Mouse (Mus musculus): ENCODE data around the gene Cerk. TPM values are rescaled to one million over a fixed set of nuclear protein-coding genes. Genes with fewer than 3 reads are reported as not detected.
A peak's percentile ranks its signal among the peaks of the same experiment; 100 is the strongest.
"Not testable (repeated sequence)": the region's sequence is repeated elsewhere in the genome, so short reads cannot be mapped to it uniquely, and the experiment has no call there.

The Cerk gene
- polyA plus RNA-seq, 1 experiment from 2014 or later = 9.4 TPM

- Histone ChIP-seq H3K4me1 (replicated peaks; ENCODE audit: insufficient read depth, low read length) (peaks cover 7% of the 10 kb centered on the region), H3K27ac (peak within 1 kb of the TSS; percentile 92), H3K9ac (ENCODE audit: low read depth, low read length) (peak within 1 kb of the TSS; percentile 84), H3K27me3 (ENCODE audit: insufficient read depth, low read length) (no peaks in the 10 kb centered on the region), H3K9me3 (replicated peaks; ENCODE audit: low read length) (no peaks in the 10 kb centered on the region), H3K36me3 (ENCODE audit: insufficient read depth, low read length) (no peaks in the 10 kb centered on the region), H3K4me3 (replicated peaks; ENCODE audit: low read depth, low read length) (peak within 1 kb of the TSS; percentile 85), H3K4me2 (ENCODE audit: low read length) (peak within 1 kb of the TSS; percentile 86)
- ATAC-seq (replicated peaks; ENCODE audit: low FRiP score, low read depth) (peak; percentile 92), DNase-seq (ENCODE audit: low spot score) (peak; percentile 95)
- WGBS = under 1% methylated on average over 64 of the region's 64 CpGs
- no peak for TF ChIP-seq CTCF (IDR thresholded peaks at IDR 0.05; ENCODE audit: low read depth)
Measured at GRCm38 (mm10) chr15:86213753-86214548, 28.0 kb upstream of the Cerk start, which contains the start of gene Tbc1d22a. Tbc1d22a (plus strand) TSS chr15:86214459.

GRCm38 (mm10) chr15:86212193-86212592 is 26.3 kb upstream of the Cerk start:
- not testable (repeated sequence) for H3K9me3 ChIP-seq (replicated peaks; ENCODE audit: low read length); H3K36me3 ChIP-seq (ENCODE audit: insufficient read depth, low read length); H3K9ac ChIP-seq (ENCODE audit: low read depth, low read length); H3K27ac ChIP-seq; H3K4me1 ChIP-seq (replicated peaks; ENCODE audit: insufficient read depth, low read length); ATAC-seq (replicated peaks; ENCODE audit: low FRiP score, low read depth); H3K27me3 ChIP-seq (ENCODE audit: insufficient read depth, low read length); H3K4me3 ChIP-seq (replicated peaks; ENCODE audit: low read depth, low read length); DNase-seq (ENCODE audit: low spot score); H3K4me2 ChIP-seq (ENCODE audit: low read length)
- 91% methylated on average over 5 of the region's 5 CpGs for WGBS

- ATAC-seq (replicated peaks; ENCODE audit: low FRiP score, low read depth) = no peak
- H3K4me3 ChIP-seq (replicated peaks; ENCODE audit: low read depth, low read length) = no peak overlapping the region
- TF ChIP-seq CTCF (IDR thresholded peaks at IDR 0.05; ENCODE audit: low read depth) = peak; percentile 14; the same call in 1 of the 2 replicates
- no peak for DNase-seq (ENCODE audit: low spot score)
- H3K9ac ChIP-seq (ENCODE audit: low read depth, low read length) = no peak overlapping the region
- WGBS = 60% methylated on average over 4 of the region's 4 CpGs
- H3K9me3 ChIP-seq (replicated peaks; ENCODE audit: low read length) = no peaks in the 10 kb centered on the region
- H3K27me3 ChIP-seq (ENCODE audit: insufficient read depth, low read length) = no peaks in the 10 kb centered on the region
- peaks cover 22% of the 10 kb centered on the region for H3K4me1 ChIP-seq (replicated peaks; ENCODE audit: insufficient read depth, low read length)
- peak overlapping the region; percentile 42; the same call in 1 of the 2 replicates for H3K27ac ChIP-seq
- no peak overlapping the region for H3K4me2 ChIP-seq (ENCODE audit: low read length)
- H3K36me3 ChIP-seq (ENCODE audit: insufficient read depth, low read length) = no peaks in the 10 kb centered on the region
Measured at GRCm38 (mm10) chr15:86206385-86206784, 20.4 kb upstream of the Cerk start.

- H3K27me3 ChIP-seq (ENCODE audit: insufficient read depth, low read length) = no peaks in the 10 kb centered on the region
- DNase-seq (ENCODE audit: low spot score) (no peak), ATAC-seq (replicated peaks; ENCODE audit: low FRiP score, low read depth) (no peak)
- no peak overlapping the region for H3K27ac ChIP-seq
- H3K4me1 ChIP-seq (replicated peaks; ENCODE audit: insufficient read depth, low read length) = peaks cover 28% of the 10 kb centered on the region
- no peak overlapping the region for H3K4me3 ChIP-seq (replicated peaks; ENCODE audit: low read depth, low read length)
- H3K9ac ChIP-seq (ENCODE audit: low read depth, low read length) = no peak overlapping the region
- no peaks in the 10 kb centered on the region for H3K9me3 ChIP-seq (replicated peaks; ENCODE audit: low read length)
- peak; percentile 72 for TF ChIP-seq CTCF (IDR thresholded peaks at IDR 0.05; ENCODE audit: low read depth)
- no peaks in the 10 kb centered on the region for H3K36me3 ChIP-seq (ENCODE audit: insufficient read depth, low read length)
- 68% methylated on average over 2 of the region's 2 CpGs for WGBS
- no peak overlapping the region for H3K4me2 ChIP-seq (ENCODE audit: low read length)
Measured at GRCm38 (mm10) chr15:86205300-86205699, 19.4 kb upstream of the Cerk start.

- ATAC-seq (replicated peaks; ENCODE audit: low FRiP score, low read depth) (no peak), DNase-seq (ENCODE audit: low spot score) (no peak)
- H3K27ac ChIP-seq = peak overlapping the region; percentile 36; the same call in 1 of the 2 replicates
- H3K4me2 ChIP-seq (ENCODE audit: low read length) = 0 out of 2 replicates have a peak overlapping the region, but pooled peaks have one; percentile 4
- H3K4me3 ChIP-seq (replicated peaks; ENCODE audit: low read depth, low read length) = no peak overlapping the region
- H3K9me3 ChIP-seq (replicated peaks; ENCODE audit: low read length) = no peaks in the 10 kb centered on the region
- H3K9ac ChIP-seq (ENCODE audit: low read depth, low read length) = no peak overlapping the region
- H3K27me3 ChIP-seq (ENCODE audit: insufficient read depth, low read length) = no peaks in the 10 kb centered on the region
- WGBS = 45% methylated on average over 7 of the region's 7 CpGs
- no peaks in the 10 kb centered on the region for H3K36me3 ChIP-seq (ENCODE audit: insufficient read depth, low read length)
- H3K4me1 ChIP-seq (replicated peaks; ENCODE audit: insufficient read depth, low read length) = peaks cover 32% of the 10 kb centered on the region
- no peak for TF ChIP-seq CTCF (IDR thresholded peaks at IDR 0.05; ENCODE audit: low read depth)
Measured at GRCm38 (mm10) chr15:86203942-86204561, 18.1 kb upstream of the Cerk start.

GRCm38 (mm10) chr15:86203292-86203793 is 17.4 kb upstream of the Cerk start:
- H3K4me1 ChIP-seq (replicated peaks; ENCODE audit: insufficient read depth, low read length) = peaks cover 32% of the 10 kb centered on the region
- no peak overlapping the region for H3K4me3 ChIP-seq (replicated peaks; ENCODE audit: low read depth, low read length)
- H3K27me3 ChIP-seq (ENCODE audit: insufficient read depth, low read length) = no peaks in the 10 kb centered on the region
- no peaks in the 10 kb centered on the region for H3K9me3 ChIP-seq (replicated peaks; ENCODE audit: low read length)
- no peak overlapping the region for H3K4me2 ChIP-seq (ENCODE audit: low read length)
- no peak overlapping the region for H3K9ac ChIP-seq (ENCODE audit: low read depth, low read length)
- no peak for TF ChIP-seq CTCF (IDR thresholded peaks at IDR 0.05; ENCODE audit: low read depth)
- 76% methylated on average over 7 of the region's 7 CpGs for WGBS
- ATAC-seq (replicated peaks; ENCODE audit: low FRiP score, low read depth) (no peak), DNase-seq (ENCODE audit: low spot score) (no peak)
- no peaks in the 10 kb centered on the region for H3K36me3 ChIP-seq (ENCODE audit: insufficient read depth, low read length)
- peak overlapping the region; percentile 36 for H3K27ac ChIP-seq

All from kidney, postnatal 0 days (tissue).